8 mouse cellular contexts compared by ENCODE assay signal in genomic region chr8:110931176-110931939, GRCm38 (mm10). TPM values are rescaled to one million over a fixed set of nuclear protein-coding genes. Genes with fewer than 3 reads are reported as not detected.
DNase-seq lines count a peak whose midpoint lies in the region; ATAC-seq and TF ChIP-seq lines count a peak whose summit lies in the region.

No protein-coding gene starts in this region.

- TF ChIP-seq POLR2A in liver, adult 2 months (IDR thresholded peaks at IDR 0.05; ENCODE audit: extremely low read depth, insufficient read depth, low read length), result no peak

- no peak for TF ChIP-seq CTCF in liver, adult 2 months (IDR thresholded peaks at IDR 0.05; ENCODE audit: low read depth, low read length)
- TF ChIP-seq CTCF in midbrain, postnatal 0 days (IDR thresholded peaks at IDR 0.05), result no peak

- H3K4me1 ChIP-seq in heart, embryonic 14.5 days (ENCODE audit: control insufficient read depth in 2 of 2, insufficient read depth in 2 of 2, low read length in 2 of 2), result peaks cover 18 to 34% of the 10 kb centered on the region in 2 experiments
- no peaks in the 10 kb centered on the region for H3K4me1 ChIP-seq in liver, adult 2 months (ENCODE audit: control insufficient read depth, insufficient read depth, low read length)
- H3K4me1 ChIP-seq in midbrain, postnatal 0 days (ENCODE audit: insufficient read depth, low read length), result no peaks in the 10 kb centered on the region

- no peaks in the 10 kb centered on the region for H3K79me2 ChIP-seq in liver, adult 2 months (ENCODE audit: control insufficient read depth, insufficient read depth, low read length)

- no peaks in the 10 kb centered on the region for H3K9me3 ChIP-seq in heart, embryonic 14.5 days (ENCODE audit: control insufficient read depth, low read length)
- no peaks in the 10 kb centered on the region for H3K9me3 ChIP-seq in midbrain, postnatal 0 days (ENCODE audit: low read length)

- H3K27ac ChIP-seq in heart, embryonic 14.5 days (replicated peaks in 1 of 2; ENCODE audit: control insufficient read depth in 1 of 2, insufficient read depth in 1 of 2, low read depth in 2 of 2, low read length in 2 of 2), result peak overlapping the region; percentile 31 to 68
- no peak overlapping the region for H3K27ac ChIP-seq in liver, adult 2 months (replicated peaks; ENCODE audit: insufficient read depth, low read depth, low read length)
- no peak overlapping the region for H3K27ac ChIP-seq in midbrain, postnatal 0 days (ENCODE audit: low read depth, low read length)

- ATAC-seq in heart, embryonic 14.5 days (ENCODE audit: insufficient number of reproducible peaks, insufficient read depth, low FRiP score, low read depth), result peak; percentile 79
- no peak for ATAC-seq in midbrain, postnatal 0 days (ENCODE audit: low FRiP score)

- peaks cover 3% of the 10 kb centered on the region; the same call in 1 of the 2 replicates for H3K36me3 ChIP-seq in heart, embryonic 14.5 days (ENCODE audit: control insufficient read depth, insufficient read depth, low read length)
- no peaks in the 10 kb centered on the region for H3K36me3 ChIP-seq in liver, adult 2 months (ENCODE audit: control insufficient read depth, insufficient read depth, low read length)
- H3K36me3 ChIP-seq in midbrain, postnatal 0 days (ENCODE audit: insufficient read depth, low read length), result 0 out of 2 replicates have a peak, but pooled peaks cover 2% of the 10 kb centered on the region

- 0 out of 2 replicates have a peak overlapping the region, but pooled peaks have one; percentile 11 for H3K4me2 ChIP-seq in heart, embryonic 14.5 days (ENCODE audit: low read length)
- H3K4me2 ChIP-seq in midbrain, postnatal 0 days (ENCODE audit: low read depth, low read length, poor library complexity, severe bottlenecking), result no peak overlapping the region

- no peak overlapping the region; the same call in 1 of the 2 replicates for H3K9ac ChIP-seq in heart, embryonic 14.5 days (ENCODE audit: low read length)
- H3K9ac ChIP-seq in liver, adult 2 months (ENCODE audit: low read depth, low read length), result no peak overlapping the region
- no peak overlapping the region for H3K9ac ChIP-seq in midbrain, postnatal 0 days (replicated peaks; ENCODE audit: low read length, poor library complexity, severe bottlenecking)

- DNase-seq in urinary bladder, postnatal 14 days (ENCODE audit: low spot score), result peak; percentile 56
- no peak for DNase-seq in urinary bladder, adult 18-20 months (ENCODE audit: low spot score in 2 of 2)
- peak; percentile 79 to 81 for DNase-seq in cerebellum, postnatal 25 days
- DNase-seq in liver, adult 2 months (ENCODE audit: extremely low read depth, low read depth, low spot score), result peak; percentile 10
- peak; percentile 66 for DNase-seq in skeletal muscle tissue, adult 2 months (ENCODE audit: low read depth, low spot score)
- DNase-seq in midbrain, postnatal 0 days (ENCODE audit: low spot score), result no peak
- DNase-seq in thymus, postnatal 0 days (ENCODE audit: low spot score), result no peak

- no peaks in the 10 kb centered on the region for H3K27me3 ChIP-seq in heart, embryonic 14.5 days (ENCODE audit: control insufficient read depth, insufficient read depth, low read length)
- H3K27me3 ChIP-seq in liver, adult 2 months (ENCODE audit: control insufficient read depth, insufficient read depth, low read length), result no peaks in the 10 kb centered on the region
- H3K27me3 ChIP-seq in midbrain, postnatal 0 days (ENCODE audit: insufficient read depth, low read length), result no peaks in the 10 kb centered on the region

- H3K4me3 ChIP-seq in heart, embryonic 14.5 days (ENCODE audit: control insufficient read depth in 1 of 2, insufficient read depth in 1 of 2, low read depth in 1 of 2, low read length in 2 of 2), result no peak overlapping the region
- no peak overlapping the region for H3K4me3 ChIP-seq in liver, adult 2 months (ENCODE audit: insufficient read depth, low read depth, low read length)
- H3K4me3 ChIP-seq in midbrain, postnatal 0 days (ENCODE audit: low read depth, low read length), result no peak overlapping the region

- 41% methylated on average over 12 of the region's 12 CpGs for WGBS in heart, embryonic 14.5 days
- 68% methylated on average over 12 of the region's 12 CpGs for WGBS in liver, adult 2 months
- 74% methylated on average over 12 of the region's 12 CpGs for WGBS in midbrain, postnatal 0 days

RNA-seq across cellular contexts. Expression of gene St3gal2, which starts 11.6 kb away (rescaled TPM):
- polyA plus RNA-seq in heart, embryonic 14.5 days (2014; fragmentation: Nextera tagmentation; extraction: Ambion mirVana), result 9.6 and 10.4 TPM in 2 replicates
- total RNA-seq in liver, adult 2 months (2014; rRNA removed), result 0.83 and 1.3 TPM in 2 replicates
- 1.2 and 1.5 TPM in 2 replicates for polyA plus RNA-seq in liver, adult 2 months (2012; rRNA removed)
- total RNA-seq in midbrain, postnatal 0 days (2014; rRNA removed), result 39.7 and 45.7 TPM in 2 replicates
- 20.4 and 21.3 TPM in 2 replicates for polyA plus RNA-seq in midbrain, postnatal 0 days (2015; fragmentation: Nextera tagmentation; extraction: Ambion mirVana)
- polyA plus RNA-seq in thymus, postnatal 0 days (2015; fragmentation: Nextera tagmentation; extraction: Ambion mirVana), result 9.0 and 9.5 TPM in 2 replicates

RNA-seq across cellular contexts. Expression of gene Fuk, which starts 29.1 kb away (rescaled TPM):
- 4.9 and 6.0 TPM in 2 replicates for polyA plus RNA-seq in heart, embryonic 14.5 days (2014; fragmentation: Nextera tagmentation; extraction: Ambion mirVana)
- total RNA-seq in liver, adult 2 months (2014; rRNA removed), result 6.3 and 6.7 TPM in 2 replicates
- 11.2 and 11.4 TPM in 2 replicates for polyA plus RNA-seq in liver, adult 2 months (2012; rRNA removed)
- total RNA-seq in midbrain, postnatal 0 days (2014; rRNA removed), result 11.8 and 15.5 TPM in 2 replicates
- polyA plus RNA-seq in midbrain, postnatal 0 days (2015; fragmentation: Nextera tagmentation; extraction: Ambion mirVana), result 3.5 and 4.4 TPM in 2 replicates
- polyA plus RNA-seq in thymus, postnatal 0 days (2015; fragmentation: Nextera tagmentation; extraction: Ambion mirVana), result 4.9 and 5.2 TPM in 2 replicates

Comparison
In these comparisons a context has a peak if more than half of its experiments do, and no peak if none do; other contexts are left out.
1. DNase-seq: peak in urinary bladder, postnatal 14 days (single experiment), cerebellum, postnatal 25 days (2 of 2), liver, adult 2 months (single experiment) and skeletal muscle tissue, adult 2 months (single experiment); none in urinary bladder, adult 18-20 months (0 of 2), midbrain, postnatal 0 days (single experiment) and thymus, postnatal 0 days (single experiment).
2. H3K27ac ChIP-seq: peak in heart, embryonic 14.5 days (2 of 2); none in liver, adult 2 months (single experiment) and midbrain, postnatal 0 days (single experiment).